Mouse (Mus musculus) lung, adult 2 months (tissue): Measurements from ENCODE around the gene Vsig10l.

Experiments used
- CTCF ChIP-seq: fragments of 200-500 bp; IDR thresholded peaks from 2 replicates; pipeline ENCODE4 v1.5.1; 2011; ENCODE audit warnings: mild to moderate bottlenecking, low read length, control low read depth; ENCODE audit not compliant: insufficient read depth
- POLR2A ChIP-seq: fragments of 200-500 bp; IDR thresholded peaks from 2 replicates; pipeline ENCODE4 v1.6.1; 2011; ENCODE audit warnings: low read depth, mild to moderate bottlenecking, control low read depth, low read length, borderline replicate concordance; ENCODE audit errors: extremely low read depth

- TF ChIP-seq CTCF (no peak), POLR2A (no peak)
Observed at GRCm38 (mm10) chr7:43448246-43448645, 14.7 kb upstream of the Vsig10l start.
